Mouse (Mus musculus) erythroblast, embryonic 14.5 days (primary cell): Measurements from ENCODE around the gene Pex16.

Source experiments
- GATA1 ChIP-seq: IDR thresholded peaks from 2 replicates; pipeline ENCODE4 v1.6.1; 2012; ENCODE audit warnings: low read length, inconsistent platforms, mixed read lengths
- TAL1 ChIP-seq: IDR thresholded peaks from 3 replicates; pipeline ENCODE4 v1.6.1; 2012; ENCODE audit warnings: low read length, inconsistent platforms, mixed read lengths

DNA sequence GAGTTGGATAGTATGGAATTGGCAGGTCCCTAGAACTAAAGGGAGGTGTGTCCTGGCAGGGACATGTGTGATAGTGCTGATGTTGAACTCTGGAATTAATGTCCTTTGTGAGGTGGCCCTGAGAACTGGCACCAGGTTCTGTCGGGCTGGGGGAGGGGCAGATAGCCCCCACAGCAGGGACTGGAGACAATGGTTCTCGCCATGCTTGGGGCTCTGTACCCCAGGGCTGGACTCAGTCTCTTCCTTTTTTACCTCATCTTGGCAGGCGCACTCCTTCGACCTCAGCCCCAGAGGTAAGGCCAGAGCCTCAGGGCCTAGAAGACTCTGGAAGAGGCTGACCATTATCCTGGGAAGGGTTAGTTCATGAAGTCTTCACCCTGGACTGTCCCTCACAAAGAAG lies 8.3 kb downstream of the Pex16 start:
- TF ChIP-seq GATA1 (no peak), TAL1 (no peak)
